Mouse (Mus musculus) intestine, embryonic 14.5 days (tissue): ENCODE measurements around the gene Tcf7l2. TPM values are rescaled to one million over a fixed set of nuclear protein-coding genes. Genes with fewer than 3 reads are reported as not detected.

Experiments used
- ATAC-seq: fragments of 200-750 bp; cut with Nextera tagmentation; replicated peaks from 2 replicates; pipeline ENCODE4 v1.8.0; 2017; ENCODE audit warnings: low read depth, moderate number of reproducible peaks, moderate TSS enrichment, moderate library complexity; ENCODE audit not compliant: low FRiP score, low TSS enrichment
- DNase-seq: peaks from one replicate; pipeline ENCODE4 v3.0.0-alpha.2; 2018; ENCODE audit warnings: low spot score
- H3K27ac ChIP-seq: fragments of 300-500 bp; sonication (generic); 2 replicates; pipeline ENCODE4 v1.5.1; 2014; ENCODE audit warnings: low read depth, mild to moderate bottlenecking, control low read depth
- H3K27me3 ChIP-seq: fragments of 300-500 bp; sonication (generic); replicated peaks from 2 replicates; pipeline ENCODE4 v1.6.1; 2014; ENCODE audit warnings: low read length, control low read depth; ENCODE audit not compliant: control insufficient read depth, insufficient read depth
- H3K36me3 ChIP-seq: fragments of 300-500 bp; sonication (generic); 2 replicates; pipeline ENCODE4 v1.6.1; 2014; ENCODE audit warnings: low read length, control low read depth; ENCODE audit not compliant: control insufficient read depth, insufficient read depth
- H3K4me1 ChIP-seq: fragments of 300-500 bp; sonication (generic); replicated peaks from 2 replicates; pipeline ENCODE4 v1.6.1; 2014; ENCODE audit warnings: low read length, control low read depth, mixed read lengths; ENCODE audit not compliant: control insufficient read depth, insufficient read depth
- H3K4me2 ChIP-seq: fragments of 300-500 bp; sonication (generic); 2 replicates; pipeline ENCODE4 v1.6.1; 2014; ENCODE audit warnings: low read length
- H3K4me3 ChIP-seq: fragments of 300-500 bp; sonication (generic); 2 replicates; pipeline ENCODE4 v1.5.1; 2014; ENCODE audit warnings: low read depth, low read length, control low read depth, mixed read lengths
- H3K9ac ChIP-seq: fragments of 300-500 bp; sonication (generic); 2 replicates; pipeline ENCODE4 v1.6.1; 2014; ENCODE audit warnings: mild to moderate bottlenecking, low read length
- H3K9me3 ChIP-seq: fragments of 300-500 bp; sonication (generic); 2 replicates; pipeline ENCODE4 v1.6.1; 2016; ENCODE audit warnings: low read length, control low read depth; ENCODE audit not compliant: control insufficient read depth
- whole genome bisulfite sequencing: fragments of 180-500 bp; shearing (Covaris S2); extraction: QIAGEN DNeasy Blood & Tissue Kit; methylation state at CpG from one replicate; pipeline ENCODE4 v1.1.7; 2014; 5-methylcytosine and 5-hydroxymethylcytosine counted together
- polyA plus RNA-seq: library from polyadenylated mRNA; unstranded; fragments of >200 nt; fragmentation: Nextera tagmentation; extraction: Ambion mirVana; gene quantifications from 2 replicates; pipeline ENCODE4 v1.2.1, GENCODE M21; 2014

The Tcf7l2 gene
- polyA plus RNA-seq, 1 experiment from 2014 or later, result 97.2 TPM

DNA sequence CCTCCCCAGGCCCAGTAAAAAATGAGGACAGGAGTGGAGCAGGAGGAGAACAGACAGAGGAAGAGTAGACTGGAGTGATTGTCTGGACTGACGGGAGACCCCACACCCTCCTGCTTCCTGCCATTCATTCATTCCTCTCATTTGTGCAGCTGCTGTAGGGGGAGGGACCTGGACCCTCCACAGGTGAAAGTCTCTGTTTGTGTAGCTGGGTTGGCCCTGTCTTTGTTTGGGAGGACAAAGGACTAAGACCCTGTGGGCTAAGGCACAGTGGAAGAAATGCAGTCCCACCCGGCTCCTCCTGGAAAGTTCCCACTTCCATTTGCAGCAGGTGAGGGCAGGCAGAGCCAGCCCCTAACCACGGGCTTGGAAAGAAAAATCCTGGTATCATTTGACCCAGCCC, 27.0 kb upstream of the Tcf7l2 start:
- ATAC-seq (no peak; the same call in 1 of the 2 replicates), DNase-seq (no peak)
- Histone ChIP-seq H3K36me3 (no peaks in the 10 kb centered on the region), H3K27me3 (no peaks in the 10 kb centered on the region), H3K27ac (no peak overlapping the region), H3K9ac (no peak overlapping the region), H3K4me3 (no peak overlapping the region), H3K9me3 (no peaks in the 10 kb centered on the region), H3K4me1 (peaks cover 5% of the 10 kb centered on the region), H3K4me2 (no peak overlapping the region)
- WGBS, result 49% methylated on average over 3 of the region's 3 CpGs

- no peak overlapping the region for H3K9ac ChIP-seq
- DNase-seq (no peak), ATAC-seq (no peak)
- H3K36me3 ChIP-seq, result no peaks in the 10 kb centered on the region
- no peak overlapping the region for H3K27ac ChIP-seq
- no peak overlapping the region for H3K4me2 ChIP-seq
- H3K27me3 ChIP-seq, result no peaks in the 10 kb centered on the region
- 77% methylated on average over 6 of the region's 6 CpGs for WGBS
- no peaks in the 10 kb centered on the region; the same call in 1 of the 2 replicates for H3K4me1 ChIP-seq
- no peak overlapping the region for H3K4me3 ChIP-seq
- H3K9me3 ChIP-seq, result no peaks in the 10 kb centered on the region
Observed at GRCm38 (mm10) chr19:55719083-55719482, 22.5 kb upstream of the Tcf7l2 start.

GRCm38 (mm10) chr19:55719524-55720408, 21.9 kb upstream of the Tcf7l2 start:
- no peaks in the 10 kb centered on the region; the same call in 1 of the 2 replicates for H3K4me1 ChIP-seq
- no peak overlapping the region for H3K4me2 ChIP-seq
- ATAC-seq, result no peak
- no peaks in the 10 kb centered on the region for H3K9me3 ChIP-seq
- H3K4me3 ChIP-seq, result no peak overlapping the region
- H3K27me3 ChIP-seq, result no peaks in the 10 kb centered on the region
- no peak overlapping the region for H3K9ac ChIP-seq
- no peak for DNase-seq
- no peak overlapping the region for H3K27ac ChIP-seq
- no peaks in the 10 kb centered on the region for H3K36me3 ChIP-seq
- 80% methylated on average over 20 of the region's 20 CpGs for WGBS

DNA sequence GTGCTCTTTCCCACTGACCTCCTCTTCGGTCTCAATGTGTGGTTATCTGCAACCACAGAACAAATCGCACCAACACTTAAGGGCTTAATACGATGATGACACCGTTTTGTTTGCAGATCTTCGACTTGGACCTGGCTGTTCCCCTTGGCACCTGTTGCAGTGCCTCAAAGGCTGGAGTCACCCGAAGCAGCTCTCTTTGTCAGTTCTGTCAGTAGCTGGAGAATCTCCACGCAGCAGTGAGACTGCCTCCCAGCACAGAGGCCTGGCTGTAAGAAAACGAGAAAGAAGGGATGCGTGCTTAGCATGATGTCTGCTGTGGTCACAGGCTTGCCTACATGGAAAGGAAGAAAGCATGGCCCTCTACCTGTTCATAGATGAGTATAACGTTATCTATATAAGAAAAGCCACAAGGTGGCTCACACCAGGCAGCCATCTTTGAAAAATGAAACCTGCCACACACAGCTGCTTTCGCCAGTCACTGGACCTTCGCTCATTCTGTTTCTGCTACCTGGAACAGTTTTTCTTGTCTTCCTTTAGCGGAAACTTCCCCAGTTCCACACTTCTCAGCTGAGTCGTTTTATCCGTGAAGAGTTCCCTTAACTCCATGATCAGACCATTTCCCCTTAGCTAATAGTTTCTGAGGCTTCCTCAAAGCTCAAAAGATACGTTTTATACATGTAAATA, 21.1 kb upstream of the Tcf7l2 start:
- 73% methylated on average over 16 of the region's 16 CpGs for whole genome bisulfite sequencing
- no peaks in the 10 kb centered on the region; the same call in 1 of the 2 replicates for H3K4me1 ChIP-seq
- H3K4me2 ChIP-seq, result no peak overlapping the region
- no peaks in the 10 kb centered on the region for H3K9me3 ChIP-seq
- no peaks in the 10 kb centered on the region for H3K36me3 ChIP-seq
- no peak overlapping the region for H3K27ac ChIP-seq
- no peak for DNase-seq
- no peak overlapping the region for H3K9ac ChIP-seq
- H3K4me3 ChIP-seq, result no peak overlapping the region
- no peak for ATAC-seq
- no peaks in the 10 kb centered on the region for H3K27me3 ChIP-seq

DNA sequence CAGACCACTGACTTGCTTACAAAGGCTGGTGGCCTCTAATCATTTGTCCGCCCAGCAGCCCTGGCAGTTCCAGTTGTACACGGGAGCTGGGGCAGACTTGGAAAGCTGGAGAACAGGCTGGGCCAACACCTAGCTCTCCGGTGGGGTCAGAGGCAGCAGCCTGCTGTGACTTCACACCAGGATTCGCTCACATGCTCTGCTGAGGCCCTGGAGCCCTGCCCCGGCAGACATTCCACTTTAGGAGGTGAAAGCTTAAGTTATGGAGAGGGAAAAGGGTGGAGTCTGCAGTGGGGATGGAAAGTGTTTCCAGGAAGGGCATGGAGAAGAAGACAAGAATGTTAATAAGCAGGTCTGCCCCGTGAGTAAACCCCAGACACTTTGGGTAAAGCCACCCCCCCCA, 19.2 kb upstream of the Tcf7l2 start:
- Histone ChIP-seq H3K36me3 (no peaks in the 10 kb centered on the region), H3K9me3 (no peaks in the 10 kb centered on the region), H3K27me3 (no peaks in the 10 kb centered on the region), H3K9ac (no peak overlapping the region), H3K4me2 (no peak overlapping the region), H3K27ac (no peak overlapping the region), H3K4me1 (no peaks in the 10 kb centered on the region; the same call in 1 of the 2 replicates), H3K4me3 (no peak overlapping the region)
- DNase-seq (no peak), ATAC-seq (no peak)
- 19% methylated on average over 6 of the region's 6 CpGs for WGBS

- Histone ChIP-seq H3K9ac (no peak overlapping the region), H3K4me1 (peaks cover 3% of the 10 kb centered on the region; the same call in 1 of the 2 replicates), H3K27ac (no peak overlapping the region), H3K9me3 (no peaks in the 10 kb centered on the region), H3K4me3 (no peak overlapping the region), H3K36me3 (no peaks in the 10 kb centered on the region), H3K27me3 (no peaks in the 10 kb centered on the region), H3K4me2 (no peak overlapping the region)
- no peak for DNase-seq
- WGBS, result 74% methylated on average over 8 of the region's 8 CpGs
- no peak for ATAC-seq
Observed at GRCm38 (mm10) chr19:55729376-55729775, 12.2 kb upstream of the Tcf7l2 start.

GRCm38 (mm10) chr19:55732499-55732898, 9.1 kb upstream of the Tcf7l2 start:
- no peak for DNase-seq

DNA sequence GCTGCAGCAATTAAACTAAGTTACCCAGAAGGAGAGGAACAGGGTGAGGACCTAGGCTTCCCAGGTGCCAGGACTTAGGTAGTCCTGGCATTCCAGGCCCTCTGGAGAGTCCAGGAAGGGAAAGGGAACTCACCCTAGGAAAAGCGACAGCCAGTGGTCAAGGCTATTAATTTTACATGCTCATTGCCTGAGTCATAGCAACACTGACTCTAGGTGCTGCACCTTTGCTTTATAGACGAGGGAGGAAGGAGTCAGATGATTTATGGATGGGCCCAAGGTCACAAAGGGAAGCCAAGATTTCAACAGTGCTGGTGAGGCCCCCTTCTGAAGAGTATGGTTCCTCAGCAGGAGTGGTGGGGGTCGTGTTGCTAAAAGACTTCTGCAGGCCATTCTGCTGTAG, 8.6 kb upstream of the Tcf7l2 start:
- Histone ChIP-seq H3K27ac (peak overlapping the region; percentile 73), H3K9me3 (no peaks in the 10 kb centered on the region), H3K36me3 (no peaks in the 10 kb centered on the region), H3K9ac (no peak overlapping the region), H3K4me1 (peaks cover 3% of the 10 kb centered on the region; the same call in 1 of the 2 replicates), H3K4me3 (no peak overlapping the region), H3K4me2 (no peak overlapping the region; the same call in 1 of the 2 replicates), H3K27me3 (no peaks in the 10 kb centered on the region)
- ATAC-seq (peak; percentile 76), DNase-seq (no peak)
- 30% methylated on average over 3 of the region's 3 CpGs for WGBS

More at GRCm38 (mm10) chr19:55732499-55732898, 9.1 kb upstream of the Tcf7l2 start:
- no peaks in the 10 kb centered on the region for H3K27me3 ChIP-seq
- peaks cover 3% of the 10 kb centered on the region; the same call in 1 of the 2 replicates for H3K4me1 ChIP-seq
- WGBS, result 48% methylated on average over 6 of the region's 6 CpGs
- peak; percentile 79 for ATAC-seq
- H3K4me2 ChIP-seq, result no peak overlapping the region
- H3K9ac ChIP-seq, result no peak overlapping the region
- H3K9me3 ChIP-seq, result no peaks in the 10 kb centered on the region
- H3K27ac ChIP-seq, result peak overlapping the region; percentile 73
- no peak overlapping the region for H3K4me3 ChIP-seq
- H3K36me3 ChIP-seq, result no peaks in the 10 kb centered on the region
